Mouse (Mus musculus): ENCODE measurements around the gene Mast4.

The Mast4 gene

DNA sequence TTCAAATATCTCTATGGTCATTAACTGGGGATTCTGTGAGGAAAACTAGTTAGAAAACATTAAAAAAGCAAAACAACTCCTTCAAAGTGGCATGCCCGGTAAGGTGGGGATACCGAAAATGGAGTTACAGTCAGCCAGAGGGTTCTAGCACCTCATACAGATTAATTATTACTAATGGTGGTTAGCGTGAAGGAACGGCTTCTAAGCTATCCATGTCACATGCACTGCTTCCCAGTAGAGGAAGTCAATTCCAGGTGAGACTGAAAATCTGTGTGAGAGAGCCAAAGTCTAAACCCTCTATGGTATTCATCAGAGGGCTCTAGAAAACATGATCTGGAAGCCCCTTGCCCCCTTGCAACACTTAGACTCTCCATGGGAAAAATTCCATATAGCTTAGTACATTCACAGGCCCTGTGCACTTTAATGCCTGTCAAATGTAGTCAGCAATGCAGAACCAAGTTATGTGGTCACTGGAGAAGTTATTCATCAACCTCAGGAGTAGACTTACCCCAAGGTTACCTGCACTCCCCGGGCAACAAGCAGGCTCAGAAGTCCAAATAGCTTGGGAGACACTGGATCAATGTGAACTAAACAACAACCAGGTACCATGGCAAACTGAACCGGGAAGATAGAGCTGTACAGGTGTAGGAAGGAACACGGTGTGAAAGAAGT is 96.1 kb downstream of the Mast4 start:
- no peak for DNase-seq (ENCODE audit: low spot score)

DNA sequence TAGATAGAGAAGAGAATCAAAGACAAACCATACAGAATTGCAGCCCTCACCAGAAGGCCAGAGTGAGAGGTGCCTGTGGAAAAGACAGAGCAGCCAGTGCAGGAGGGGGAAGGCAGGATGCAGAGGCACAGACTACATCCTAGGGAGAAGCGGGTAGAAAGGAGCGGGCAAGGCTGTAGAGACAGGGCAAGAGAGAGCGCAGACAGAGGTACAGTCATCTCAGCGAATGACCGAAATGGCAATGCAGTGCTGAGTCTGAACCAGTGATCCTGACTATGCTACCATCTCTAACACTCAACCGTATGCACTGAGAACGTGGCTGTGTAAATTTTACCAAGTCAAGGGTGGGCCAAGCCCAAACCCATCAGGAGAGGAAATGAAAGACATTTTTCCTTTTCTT is 102.1 kb downstream of the Mast4 start:
- DNase-seq (ENCODE audit: low spot score), result no peak

DNA sequence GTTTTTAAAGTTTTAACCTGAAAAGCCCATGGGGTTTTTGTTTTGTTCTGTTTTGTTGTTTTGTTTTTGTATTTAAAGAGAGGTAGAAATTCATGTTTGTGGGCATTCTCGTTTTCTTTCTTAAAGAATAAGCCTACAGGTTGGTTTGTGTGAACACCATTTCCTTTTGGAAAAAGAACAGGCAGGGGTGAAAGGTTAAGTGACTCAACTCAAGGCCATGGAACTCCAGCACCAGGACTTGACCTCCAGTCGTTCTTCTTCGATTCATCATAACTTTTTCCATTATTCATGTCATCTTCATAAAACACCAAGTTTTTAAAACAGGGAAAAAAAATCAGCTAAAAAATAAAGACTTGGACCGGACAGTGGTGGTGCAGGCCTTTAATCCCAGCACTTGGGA is 105.2 kb downstream of the Mast4 start:
- no peak for DNase-seq (ENCODE audit: low spot score)

DNA sequence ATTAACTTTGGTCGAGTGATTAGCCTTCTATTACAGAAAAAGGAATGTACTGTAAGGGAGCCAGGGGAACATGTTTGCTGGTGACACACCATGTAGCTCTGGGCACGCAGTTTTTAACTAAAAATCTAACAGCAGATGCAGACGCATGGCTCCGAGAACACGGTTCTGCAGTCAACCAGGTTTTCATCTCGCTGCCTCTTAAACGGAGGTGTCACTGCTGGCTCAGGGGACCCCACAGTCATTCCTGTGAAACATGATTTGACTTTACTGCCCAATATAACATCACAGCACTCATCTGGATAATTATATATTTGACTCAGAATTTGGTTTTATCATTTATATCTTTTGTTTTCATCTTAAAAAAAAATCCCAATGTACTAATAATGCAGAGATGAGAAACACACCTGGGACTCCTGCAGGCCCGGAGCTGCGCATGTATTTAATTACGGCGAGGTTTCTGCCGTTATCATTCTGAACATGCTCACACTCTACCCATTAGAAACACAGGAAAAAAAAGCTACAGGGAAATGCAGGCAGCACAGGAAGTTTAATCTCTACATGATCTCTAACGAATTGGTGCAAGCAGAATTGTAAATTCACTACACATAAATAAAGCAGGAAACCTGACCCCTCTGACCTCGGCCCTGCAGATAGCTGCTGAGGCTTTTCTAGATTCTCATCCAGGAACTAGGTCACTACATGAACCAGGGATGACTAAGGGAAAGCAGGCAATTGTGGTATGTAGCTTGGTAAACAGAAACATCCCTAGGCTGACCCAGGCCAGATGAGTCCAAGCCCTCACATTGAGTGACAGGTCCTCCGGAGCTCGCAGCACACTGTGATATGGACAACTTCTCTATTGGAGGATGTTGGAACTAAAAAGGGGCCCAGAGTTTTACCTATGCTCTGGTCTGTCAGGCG is 108.1 kb downstream of the Mast4 start:
- DNase-seq (ENCODE audit: low spot score), result no peak

DNA sequence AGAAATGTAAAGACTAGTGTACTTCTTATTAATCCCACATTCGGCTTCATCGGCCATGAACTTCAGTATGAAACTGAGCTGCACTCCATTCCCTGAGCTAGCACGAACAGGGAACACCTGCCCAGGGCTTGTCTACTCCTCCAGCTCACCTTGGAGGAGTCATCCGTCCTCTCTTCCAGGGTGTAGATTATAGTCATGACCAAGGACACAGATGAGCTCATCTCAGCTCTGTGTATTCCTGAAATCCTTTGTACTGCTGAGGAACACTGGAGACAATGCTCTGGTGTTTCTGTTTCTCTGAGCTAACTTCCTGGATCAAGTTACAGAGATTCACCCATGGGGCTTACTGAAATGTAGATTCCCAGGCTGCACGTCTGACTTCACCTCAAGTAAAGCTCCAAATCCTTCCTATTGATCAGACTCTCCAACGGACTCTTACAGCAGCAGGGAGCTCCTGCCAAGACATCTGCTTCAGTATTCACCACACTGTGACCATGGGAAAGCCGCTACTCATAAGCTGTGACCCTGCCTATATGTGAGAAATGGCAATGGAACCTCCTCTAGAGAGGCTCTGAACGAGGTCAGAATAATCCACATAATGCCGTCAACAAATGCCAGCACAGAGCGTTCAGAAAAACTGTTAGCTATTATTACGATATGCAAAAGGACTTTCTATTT is 108.9 kb downstream of the Mast4 start:
- no peak for DNase-seq (ENCODE audit: low spot score)

DNA sequence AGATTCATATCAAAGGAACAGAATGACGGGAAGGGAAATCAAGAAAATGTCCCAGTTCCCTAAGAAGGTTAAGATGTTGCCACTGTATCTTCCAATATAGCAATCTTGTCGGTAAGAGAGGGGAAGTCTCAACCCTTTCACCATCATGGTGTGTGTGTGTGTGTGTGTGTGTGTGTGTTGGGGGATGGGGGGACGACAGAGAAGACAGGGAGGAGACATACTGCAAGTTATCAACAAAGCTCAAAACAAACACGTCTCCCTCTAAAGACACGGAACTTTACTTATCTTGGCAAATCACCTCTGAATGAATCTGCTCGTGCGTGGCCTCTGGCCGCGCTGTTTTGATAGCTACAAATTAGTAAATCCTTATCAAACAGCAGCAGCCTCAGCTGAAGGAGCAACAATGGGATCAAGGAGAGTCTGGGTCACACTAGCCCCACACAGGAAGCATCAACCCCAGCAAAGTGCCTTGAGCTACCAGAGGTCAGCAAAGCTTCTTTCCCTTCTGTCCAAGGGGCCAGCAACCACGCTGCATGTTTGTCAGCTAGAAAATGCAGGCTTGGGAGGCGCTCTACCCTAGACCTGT is 113.7 kb downstream of the Mast4 start:
- DNase-seq (ENCODE audit: low spot score), result no peak

DNA sequence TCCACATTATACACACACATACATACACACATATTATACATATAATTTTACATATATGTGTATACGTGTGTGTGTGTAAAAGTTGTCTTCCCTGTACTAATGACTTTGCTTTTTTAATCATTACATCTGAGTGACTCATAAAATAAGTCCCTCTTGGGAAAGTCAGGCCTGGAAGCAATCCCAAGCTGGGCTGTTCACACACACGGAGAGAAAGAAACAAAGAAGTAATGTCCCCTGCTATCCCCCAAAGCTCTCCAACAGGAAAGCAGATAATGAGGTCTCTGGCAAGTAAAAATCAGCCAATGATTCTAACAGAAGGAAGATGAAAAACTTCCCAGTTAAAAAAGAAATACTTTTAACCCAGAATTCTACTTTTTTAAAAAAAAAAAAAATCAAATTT is 114.3 kb downstream of the Mast4 start:
- DNase-seq (ENCODE audit: low spot score), result no peak

DNA sequence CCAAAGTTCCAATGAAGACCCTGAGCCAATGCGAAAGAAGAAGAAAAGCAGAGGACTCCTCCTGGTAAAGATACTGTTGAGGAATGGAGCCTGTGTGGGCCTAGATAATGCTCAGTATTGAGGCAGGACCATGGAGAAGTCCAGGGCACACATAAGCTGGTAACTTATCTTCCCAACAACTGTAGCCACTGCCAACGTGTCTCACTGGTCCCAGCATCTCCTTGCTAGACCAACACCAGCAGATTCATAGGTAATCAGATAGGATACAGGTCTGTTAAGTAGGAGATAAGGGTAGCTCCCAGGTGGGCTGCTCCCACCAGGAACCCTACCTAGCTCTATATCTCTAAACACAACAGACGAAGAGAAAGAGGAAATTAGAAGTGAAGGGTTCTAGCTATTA is 116.8 kb downstream of the Mast4 start:
- no peak for DNase-seq (ENCODE audit: low spot score)

DNA sequence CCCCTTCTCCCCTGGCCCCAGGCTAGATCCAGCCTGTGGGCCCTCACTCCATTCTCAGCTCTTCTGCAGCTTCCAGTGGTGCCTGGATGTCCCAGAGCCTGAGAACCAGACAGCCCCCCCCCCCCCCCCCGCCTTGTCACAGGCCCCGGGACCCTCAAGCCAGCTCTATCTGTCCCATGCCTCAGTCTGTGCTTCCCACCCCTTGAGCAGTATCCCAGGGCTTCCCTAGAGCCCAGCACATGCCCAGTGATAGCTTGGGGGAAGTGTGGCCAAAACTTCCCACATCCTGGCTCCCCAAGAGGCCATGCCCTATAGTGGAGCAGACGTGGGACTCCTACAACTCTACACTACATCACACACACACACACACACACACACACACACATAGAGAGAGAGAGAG is 119.8 kb downstream of the Mast4 start:
- no peak for DNase-seq (ENCODE audit: low spot score)

DNA sequence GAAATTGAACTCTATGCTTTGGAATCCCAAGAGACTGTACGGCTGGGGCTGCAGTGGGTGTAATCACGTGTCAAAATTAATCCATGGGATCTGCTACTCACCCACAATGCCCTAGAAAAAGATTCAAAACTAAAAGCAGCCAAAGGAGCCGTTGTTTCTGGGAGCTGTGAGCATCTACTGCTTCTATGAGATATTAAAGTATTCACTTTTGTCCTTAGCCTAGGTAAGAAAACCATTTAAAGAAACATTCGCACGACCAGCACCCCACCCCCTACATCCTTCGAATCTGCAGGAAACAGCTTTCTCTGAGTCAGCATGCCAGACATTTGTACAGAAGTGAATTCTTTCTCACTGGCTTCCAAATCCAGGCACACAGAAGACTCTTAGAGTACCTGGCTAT is 122.3 kb downstream of the Mast4 start:
- no peak for DNase-seq (ENCODE audit: low spot score)

DNA sequence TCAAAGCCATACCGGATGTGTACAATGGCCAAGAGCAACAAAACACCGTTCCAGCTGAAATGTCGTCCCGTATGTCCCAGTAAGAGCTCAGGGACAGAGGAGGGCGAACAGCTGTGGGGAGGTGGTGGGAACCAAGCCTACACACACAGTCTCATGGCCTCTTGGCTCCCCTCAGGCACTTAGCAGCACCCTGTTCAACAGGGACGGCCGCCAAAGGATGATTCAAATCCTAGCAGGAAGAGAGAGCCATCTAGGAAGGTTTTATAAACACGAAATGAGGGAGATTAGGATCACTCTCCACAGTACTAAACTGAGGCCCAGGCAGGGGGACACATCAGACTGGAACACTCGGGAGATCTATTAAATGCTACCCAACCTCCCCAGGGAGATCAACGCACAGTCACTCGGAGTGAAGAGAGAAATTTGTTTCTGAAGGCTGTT is 122.8 kb downstream of the Mast4 start:
- DNase-seq (ENCODE audit: low spot score), result no peak

DNA sequence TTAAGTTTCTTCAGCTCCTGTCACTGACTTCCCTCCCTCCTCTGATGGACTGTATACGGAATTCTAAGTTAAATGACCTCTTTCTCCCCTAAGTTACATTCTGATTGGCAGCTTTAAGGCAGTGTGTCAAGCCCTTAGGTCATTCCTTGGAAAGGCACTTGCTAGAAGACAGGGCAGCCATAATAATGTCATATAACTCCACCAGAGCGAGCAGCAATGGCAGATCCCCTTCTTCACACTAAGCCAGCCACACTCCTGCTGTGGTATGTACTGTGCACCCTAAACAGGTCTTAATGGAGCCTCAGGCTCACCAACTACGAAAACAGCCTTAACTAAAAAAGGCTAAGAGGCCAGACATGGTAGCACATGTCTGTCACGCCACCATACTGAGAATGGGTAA is 123.6 kb downstream of the Mast4 start:
- no peak for DNase-seq (ENCODE audit: low spot score)

DNA sequence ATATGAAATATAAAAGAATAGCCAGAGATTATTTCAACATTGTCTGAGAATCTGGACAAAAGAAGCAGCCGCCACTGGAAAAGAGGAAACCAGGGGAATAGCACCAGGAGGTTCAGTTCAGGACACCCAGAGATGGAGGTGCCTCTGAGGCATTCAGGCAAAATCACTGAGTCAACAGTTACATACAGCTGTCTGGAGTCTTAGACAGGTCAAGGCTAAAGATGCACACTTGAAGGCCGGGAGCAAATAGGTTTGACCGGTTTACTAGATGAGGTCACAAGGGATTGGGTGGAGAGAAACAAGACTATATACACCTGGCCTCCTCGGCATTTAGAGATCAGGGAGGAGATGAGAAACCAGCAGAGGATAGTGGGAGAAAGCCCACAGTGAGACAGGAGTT is 127.1 kb downstream of the Mast4 start:
- DNase-seq (ENCODE audit: low spot score), result no peak

DNA sequence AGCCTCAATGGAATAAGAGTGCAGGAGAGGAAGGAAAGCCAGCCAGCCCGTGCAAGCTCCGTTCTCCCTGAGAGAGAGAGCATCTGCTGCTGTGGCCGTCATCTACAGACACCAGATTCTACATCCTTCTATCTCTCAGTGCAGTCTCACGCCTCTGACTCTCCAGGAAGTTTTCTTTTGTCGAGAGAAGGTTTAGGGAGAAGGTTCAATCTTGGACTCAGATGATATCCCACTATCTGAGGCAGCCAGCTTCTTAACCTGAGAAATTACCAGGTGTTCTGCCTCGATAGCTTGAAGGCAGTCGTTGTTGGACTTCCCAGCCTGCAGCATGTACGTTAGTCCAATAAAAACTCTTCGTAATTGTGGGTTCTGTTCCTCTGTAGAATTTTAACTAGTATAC is 127.7 kb downstream of the Mast4 start:
- no peak for DNase-seq (ENCODE audit: low spot score)

DNA sequence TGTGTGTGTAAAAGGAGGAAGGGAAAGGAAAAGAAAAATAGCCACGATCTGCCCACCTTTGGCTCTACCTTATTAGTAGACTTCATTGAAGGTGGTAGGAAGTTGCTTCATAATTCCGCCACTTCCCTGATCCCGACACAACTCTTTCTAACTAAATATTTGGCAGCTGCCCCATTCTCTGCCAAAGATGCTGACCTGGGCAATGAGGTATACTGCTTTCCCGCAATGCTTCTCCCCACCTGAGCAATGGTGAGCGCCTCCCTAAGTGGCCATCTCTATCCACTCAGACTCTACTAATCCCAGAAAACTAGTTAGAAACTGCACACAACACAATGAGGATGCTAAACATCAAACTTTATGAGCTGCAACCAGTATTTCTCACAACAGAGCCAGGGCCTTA is 129.1 kb downstream of the Mast4 start:
- no peak for DNase-seq (ENCODE audit: low spot score)

DNA sequence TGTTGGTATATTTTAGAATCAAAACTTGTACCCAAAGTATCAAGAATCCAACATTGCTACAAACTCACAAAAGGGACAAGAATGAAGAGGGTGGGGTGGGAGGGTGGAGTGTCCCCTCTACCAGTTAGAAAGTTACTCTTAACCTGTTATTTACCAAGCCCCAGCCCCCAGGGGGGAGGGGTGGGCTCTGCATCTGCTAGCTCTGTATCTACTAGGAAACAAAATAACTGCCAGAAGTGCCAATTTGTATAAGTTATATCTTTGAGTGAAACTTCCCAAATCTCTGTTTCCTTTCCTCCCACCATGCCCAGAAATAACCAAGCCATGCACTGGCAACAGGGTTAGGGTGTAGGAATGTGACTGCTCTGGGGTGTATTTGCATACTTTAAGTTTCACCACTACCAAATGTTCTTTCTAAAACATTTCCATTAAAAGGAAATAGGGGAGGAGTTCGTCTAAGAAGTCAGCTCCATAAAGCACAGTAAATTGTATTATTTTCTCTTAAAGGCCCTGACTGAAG is 130.9 kb downstream of the Mast4 start:
- DNase-seq (ENCODE audit: low spot score), result no peak

DNA sequence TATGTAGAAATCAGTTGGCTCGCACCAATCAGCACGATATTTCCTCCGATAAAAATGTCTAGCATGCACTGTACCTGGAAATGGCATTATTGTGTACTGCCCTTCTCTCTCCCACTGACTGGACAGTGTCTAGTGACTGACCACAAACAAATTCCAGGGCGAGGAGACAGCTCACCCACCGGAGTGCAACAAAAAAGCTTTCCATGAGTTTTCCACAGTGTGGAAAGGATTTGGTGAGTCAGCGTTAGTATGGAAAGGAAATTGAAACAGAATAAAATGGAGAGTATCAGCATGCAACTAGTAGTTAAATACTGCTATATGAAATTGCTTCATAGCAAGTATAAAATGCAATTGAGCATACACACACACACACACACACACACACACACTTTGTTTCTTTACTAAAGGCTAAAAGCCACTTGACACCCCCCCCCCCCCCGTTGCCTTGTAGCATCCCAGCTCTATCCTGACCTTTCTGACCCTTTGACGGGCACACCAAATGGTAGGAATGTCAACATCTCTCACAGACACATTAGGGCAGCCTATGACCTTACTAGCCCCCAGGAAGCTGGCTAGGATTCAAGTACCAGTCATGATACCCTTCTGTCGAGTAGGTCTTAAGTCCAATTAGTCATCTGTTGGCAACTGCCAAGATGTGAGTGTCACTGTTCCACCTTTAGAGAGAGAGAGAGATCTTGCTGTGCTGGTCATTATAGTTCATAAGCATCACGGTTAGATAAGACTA is 133.1 kb downstream of the Mast4 start:
- DNase-seq (ENCODE audit: low spot score), result no peak

DNA sequence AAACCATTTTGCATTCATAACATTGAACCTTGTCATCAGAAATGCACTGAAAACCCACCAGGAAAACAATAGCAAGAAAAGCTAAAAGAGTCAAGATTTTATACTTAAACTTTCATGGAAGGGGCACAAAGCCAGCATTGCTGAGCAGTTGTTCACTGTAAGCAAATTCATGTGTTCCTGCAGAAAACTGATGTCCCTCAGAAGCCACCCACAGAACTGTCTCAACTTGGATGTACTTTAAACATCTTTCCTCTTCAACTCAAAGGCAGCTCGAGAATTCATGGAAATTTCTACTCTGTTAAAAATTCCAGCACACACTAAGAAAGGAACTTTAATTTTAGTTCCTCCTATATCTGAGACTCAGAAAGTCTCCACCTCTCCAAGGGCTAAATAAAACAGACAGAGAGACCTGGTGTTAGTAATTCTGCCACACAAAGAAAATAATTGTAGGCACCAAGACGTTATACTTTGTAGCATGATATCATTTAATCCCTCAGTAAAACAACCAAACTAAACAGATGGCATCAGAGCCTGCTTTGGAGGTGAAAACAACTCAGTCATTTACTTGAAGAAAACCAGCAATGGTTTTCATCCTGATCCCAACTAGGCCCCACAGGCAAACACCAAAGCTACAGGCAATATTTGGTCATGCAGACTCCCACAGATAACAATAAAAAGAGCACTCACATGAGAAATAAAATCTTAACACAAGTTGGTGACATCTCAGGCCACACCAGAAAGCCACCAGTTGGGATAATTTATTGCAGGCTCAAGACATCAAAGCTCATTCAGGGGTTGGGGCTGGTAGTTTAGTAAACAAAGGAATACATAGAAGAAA is 134.3 kb downstream of the Mast4 start:
- DNase-seq (ENCODE audit: low spot score), result no peak

DNA sequence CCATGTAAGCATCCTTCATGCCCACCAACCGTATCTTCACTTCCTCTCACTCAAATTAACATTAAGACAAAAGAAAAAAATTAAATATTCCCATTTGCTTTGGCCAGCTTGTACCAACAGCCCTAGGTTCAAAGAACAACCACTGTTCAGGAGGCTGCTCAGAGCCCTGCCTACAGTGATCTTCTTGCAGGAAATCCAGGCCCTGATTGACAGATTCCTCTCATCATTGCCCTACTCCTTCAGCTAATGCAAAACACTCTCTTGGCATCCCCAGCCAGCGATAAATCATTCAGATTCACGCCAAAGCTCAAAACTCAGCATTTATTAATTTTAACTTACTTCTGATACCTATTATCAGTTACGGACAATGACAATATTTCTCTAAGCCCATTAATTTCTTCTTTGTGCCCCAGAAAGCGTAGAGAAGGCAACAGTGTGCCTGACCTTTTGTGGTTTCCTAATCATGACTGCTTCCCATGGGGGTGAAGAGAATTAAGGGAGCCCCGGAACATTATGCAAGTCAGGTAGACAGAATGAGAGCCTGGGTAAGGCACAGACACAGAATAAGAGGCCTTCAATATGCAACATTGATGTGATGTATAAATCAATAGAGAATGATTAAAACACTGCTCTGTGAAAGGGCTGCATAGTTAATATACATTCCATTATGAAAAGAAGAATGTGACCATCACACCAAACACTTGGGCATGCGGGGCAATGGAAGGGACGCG is 135.9 kb downstream of the Mast4 start:
- DNase-seq (ENCODE audit: low spot score), result no peak

DNA sequence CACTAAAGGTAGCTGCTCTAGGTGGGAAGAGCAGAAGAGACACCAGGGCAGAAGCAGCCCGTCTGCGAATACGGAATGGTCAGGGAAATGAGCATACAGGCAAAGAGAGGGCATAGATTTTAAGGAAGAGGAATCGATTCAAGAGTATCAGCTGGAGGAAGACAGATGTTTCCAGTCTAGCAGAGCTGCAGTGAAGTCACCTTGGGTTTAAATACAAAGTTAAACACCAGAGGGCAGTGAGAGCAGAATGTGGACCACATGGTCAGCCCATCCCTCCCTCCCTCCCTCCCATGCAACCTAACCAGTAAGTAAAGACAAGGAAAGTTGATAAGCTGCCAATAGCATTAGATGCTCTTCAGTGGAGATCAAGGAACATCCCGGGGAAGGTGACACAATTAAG is 138.0 kb downstream of the Mast4 start:
- no peak for DNase-seq (ENCODE audit: low spot score)

Data from T-cell, adult 2 months (primary cell).